Mouse (Mus musculus) CH12.LX (cell line): ENCODE data around the gene Fhdc1.

Source experiments
- MXI1 ChIP-seq: IDR thresholded peaks from 2 replicates; pipeline ENCODE4 v1.6.1; 2011; ENCODE audit warnings: mild to moderate bottlenecking, low read depth, low read length, improper control_type of control experiment
- ZC3H11A ChIP-seq: IDR thresholded peaks from 2 replicates; pipeline ENCODE4 v1.6.1; 2012; ENCODE audit warnings: low read depth, mild to moderate bottlenecking, inconsistent platforms, low read length, improper control_type of control experiment
- ZMIZ1 ChIP-seq: IDR thresholded peaks from 2 replicates; pipeline ENCODE4 v1.6.1; 2012; ENCODE audit warnings: low read depth, mild to moderate bottlenecking, inconsistent platforms, low read length, improper control_type of control experiment

DNA sequence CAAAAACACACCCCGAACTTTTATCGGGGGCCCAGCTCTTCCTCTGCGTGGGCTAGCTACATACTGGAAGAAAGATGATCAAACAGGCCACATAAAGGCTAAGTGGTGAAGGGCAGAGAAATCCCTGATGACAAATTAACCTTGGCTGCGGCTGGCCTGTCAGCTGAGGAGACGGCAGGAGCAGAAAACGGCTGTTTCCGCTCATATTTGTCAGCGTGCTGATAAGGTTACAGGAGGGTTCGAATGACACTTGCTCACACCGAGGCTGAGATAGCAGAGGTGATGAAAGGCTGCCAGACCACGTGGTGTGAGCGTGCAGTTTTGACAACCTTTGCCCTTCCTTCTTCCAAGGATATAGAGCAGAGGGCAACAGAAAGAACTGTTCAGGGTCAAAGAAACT is 19.3 kb downstream of the Fhdc1 start:
- no peak for TF ChIP-seq ZMIZ1
- no peak for TF ChIP-seq ZC3H11A
- no peak for TF ChIP-seq MXI1
